Mouse (Mus musculus) intestine, embryonic 16.5 days (tissue): Measurements from ENCODE around the gene Sh3kbp1. TPM values are rescaled to one million over a fixed set of nuclear protein-coding genes. Genes with fewer than 3 reads are reported as not detected.
A peak's percentile ranks its signal among the peaks of the same experiment; 100 is the strongest.

Source experiments
- ATAC-seq: fragments of 200-750 bp; cut with Nextera tagmentation; 2 replicates; pipeline ENCODE4 v1.8.0; 2017; ENCODE audit warnings: moderate TSS enrichment, moderate library complexity
- H3K27ac ChIP-seq: fragments of 300-500 bp; sonication (generic); 2 replicates; pipeline ENCODE4 v1.5.1; 2014; ENCODE audit warnings: mild to moderate bottlenecking, low read length
- H3K27me3 ChIP-seq: fragments of 300-500 bp; sonication (generic); replicated peaks from 2 replicates; pipeline ENCODE4 v1.6.1; 2014; ENCODE audit warnings: low read length, control low read depth, mixed read lengths; ENCODE audit not compliant: control insufficient read depth, insufficient read depth
- H3K36me3 ChIP-seq: fragments of 300-500 bp; sonication (generic); 2 replicates; pipeline ENCODE4 v1.6.1; 2014; ENCODE audit warnings: low read length, control low read depth; ENCODE audit not compliant: control insufficient read depth, insufficient read depth
- H3K4me1 ChIP-seq: fragments of 300-500 bp; sonication (generic); 2 replicates; pipeline ENCODE4 v1.6.1; 2014; ENCODE audit warnings: low read length, control low read depth, mixed read lengths; ENCODE audit not compliant: control insufficient read depth, insufficient read depth
- H3K4me2 ChIP-seq: fragments of 300-500 bp; sonication (generic); 2 replicates; pipeline ENCODE4 v1.6.1; 2014; ENCODE audit warnings: low read depth, low read length, control low read depth
- H3K4me3 ChIP-seq: fragments of 300-500 bp; sonication (generic); 2 replicates; pipeline ENCODE4 v1.5.1; 2014; ENCODE audit warnings: mild to moderate bottlenecking, low read length
- H3K9ac ChIP-seq: fragments of 300-500 bp; sonication (generic); 2 replicates; pipeline ENCODE4 v1.6.1; 2014; ENCODE audit warnings: low read depth, low read length
- H3K9me3 ChIP-seq: fragments of 300-500 bp; sonication (generic); 2 replicates; pipeline ENCODE4 v1.6.1; 2016; ENCODE audit warnings: low read length, control low read depth; ENCODE audit not compliant: control insufficient read depth
- WGBS: fragments of 180-500 bp; shearing (Covaris S2); extraction: QIAGEN DNeasy Blood & Tissue Kit; methylation state at CpG from one replicate; pipeline ENCODE4 v1.1.7; 2014; 5-methylcytosine and 5-hydroxymethylcytosine counted together
- polyA plus RNA-seq: library from polyadenylated mRNA; unstranded; fragments of >200 nt; fragmentation: Nextera tagmentation; extraction: Ambion mirVana; gene quantifications from 2 replicates; pipeline ENCODE4 v1.2.1, GENCODE M21; 2015

Gene Sh3kbp1
- polyA plus RNA-seq, 1 experiment from 2014 or later, result 20.8 TPM

DNA sequence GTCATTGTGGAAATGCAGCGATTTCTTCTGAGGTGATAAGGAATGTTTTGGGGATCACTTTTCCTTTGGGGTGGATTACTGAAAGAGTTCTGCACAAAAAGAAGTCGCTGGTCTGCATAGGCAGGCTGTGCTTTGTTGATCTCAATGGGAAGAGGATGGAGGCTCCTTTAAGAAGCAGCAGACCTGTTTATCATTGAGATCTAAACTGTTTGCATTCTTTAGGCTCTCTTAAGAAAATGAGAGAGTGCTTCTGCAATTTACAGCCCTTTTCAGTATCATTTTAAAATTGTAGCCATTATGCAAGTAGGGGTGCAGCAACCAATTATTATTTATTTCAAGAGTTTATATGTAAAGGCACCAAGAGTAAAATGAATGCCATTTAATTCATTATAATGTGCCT is 2.1 kb downstream of the Sh3kbp1 start:
- Histone ChIP-seq H3K27ac (no peak overlapping the region), H3K4me3 (peak overlapping the region; percentile 58), H3K9ac (no peak overlapping the region), H3K36me3 (no peaks in the 10 kb centered on the region), H3K4me2 (no peak overlapping the region), H3K4me1 (no peaks in the 10 kb centered on the region), H3K9me3 (no peaks in the 10 kb centered on the region), H3K27me3 (peaks cover 3% of the 10 kb centered on the region)
- ATAC-seq, result no peak
- 39% methylated on average over 2 of the region's 2 CpGs for WGBS

GRCm38 (mm10) chrX:159638500-159639227 is 11.6 kb downstream of the Sh3kbp1 start:
- no peak overlapping the region for H3K27ac ChIP-seq
- 73% methylated on average over 4 of the region's 4 CpGs for WGBS
- H3K36me3 ChIP-seq, result no peaks in the 10 kb centered on the region
- no peaks in the 10 kb centered on the region for H3K9me3 ChIP-seq
- no peaks in the 10 kb centered on the region for H3K4me1 ChIP-seq
- no peak for ATAC-seq
- H3K27me3 ChIP-seq, result no peaks in the 10 kb centered on the region; the same call in 1 of the 2 replicates
- H3K9ac ChIP-seq, result no peak overlapping the region
- H3K4me3 ChIP-seq, result no peak overlapping the region
- no peak overlapping the region for H3K4me2 ChIP-seq

DNA sequence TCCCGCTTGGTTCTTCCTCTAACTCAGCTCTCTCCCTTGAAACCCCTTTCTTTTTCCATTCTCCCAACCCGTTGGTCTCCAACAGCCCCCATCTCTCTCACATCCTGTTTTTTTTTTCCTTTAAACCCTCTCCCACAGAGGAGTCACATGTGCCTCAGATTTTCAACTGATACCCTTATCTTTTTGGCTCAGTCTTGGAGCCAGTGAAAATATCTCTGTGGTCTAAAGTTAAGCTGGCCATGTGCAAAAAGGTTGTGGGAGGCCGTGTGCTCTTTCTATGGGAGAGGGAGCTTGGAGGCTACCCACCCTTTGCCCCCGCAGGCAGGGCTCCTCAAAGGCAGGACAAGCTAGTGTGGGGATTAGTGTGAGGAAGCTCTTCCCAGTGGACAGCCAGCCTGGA is 12.9 kb downstream of the Sh3kbp1 start:
- Histone ChIP-seq H3K27me3 (no peaks in the 10 kb centered on the region), H3K9ac (no peak overlapping the region), H3K36me3 (no peaks in the 10 kb centered on the region), H3K9me3 (no peaks in the 10 kb centered on the region), H3K4me1 (no peaks in the 10 kb centered on the region), H3K4me2 (no peak overlapping the region), H3K4me3 (no peak overlapping the region), H3K27ac (no peak overlapping the region)
- no peak for ATAC-seq
- 82% methylated on average over 4 of the region's 4 CpGs for WGBS

DNA sequence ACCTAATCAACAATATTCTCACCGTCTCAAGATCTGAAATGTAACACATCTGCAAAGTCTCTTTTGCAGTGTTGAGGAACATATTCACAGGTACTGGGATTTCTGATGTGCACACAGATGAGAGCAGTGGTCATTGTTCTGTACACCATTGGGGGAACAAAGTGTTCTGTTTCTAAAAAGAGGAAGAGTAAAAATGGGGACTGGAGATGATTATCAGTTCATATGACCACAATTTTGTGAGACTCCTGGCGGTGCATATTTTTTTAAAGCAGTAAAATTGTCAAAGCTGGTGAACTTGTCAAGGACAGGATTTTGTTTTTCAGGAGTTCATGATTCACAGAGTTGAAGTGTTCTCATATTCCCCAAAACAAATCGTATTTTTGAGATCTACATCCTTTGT is 18.2 kb downstream of the Sh3kbp1 start:
- Histone ChIP-seq H3K27me3 (no peaks in the 10 kb centered on the region), H3K9ac (no peak overlapping the region), H3K9me3 (no peaks in the 10 kb centered on the region), H3K36me3 (no peaks in the 10 kb centered on the region), H3K4me3 (no peak overlapping the region), H3K4me1 (no peaks in the 10 kb centered on the region), H3K27ac (no peak overlapping the region), H3K4me2 (no peak overlapping the region)
- no peak for ATAC-seq
- WGBS, result 89% methylated on average over 3 of the region's 3 CpGs

DNA sequence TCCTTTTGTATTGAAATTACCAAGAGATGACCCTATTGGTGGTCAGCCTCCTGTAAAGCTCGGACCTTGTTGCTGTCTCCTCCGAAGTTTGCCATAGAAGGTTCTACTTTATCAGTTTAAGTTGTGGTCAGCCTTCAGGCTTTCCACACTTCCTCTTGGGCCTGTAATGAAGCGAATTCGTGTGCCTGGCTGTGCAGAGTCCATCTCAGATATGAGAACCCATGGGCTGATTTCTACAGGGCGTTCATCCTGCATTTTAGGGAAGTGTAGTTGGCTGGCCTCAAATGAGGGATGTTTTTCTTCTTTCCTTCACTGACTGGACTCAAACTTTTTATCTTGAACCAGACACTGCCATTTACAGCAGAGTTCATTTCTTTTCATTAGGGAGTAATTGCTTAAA is 20.5 kb downstream of the Sh3kbp1 start:
- H3K4me2 ChIP-seq, result no peak overlapping the region
- no peaks in the 10 kb centered on the region for H3K4me1 ChIP-seq
- no peaks in the 10 kb centered on the region for H3K36me3 ChIP-seq
- no peak overlapping the region for H3K27ac ChIP-seq
- ATAC-seq, result no peak
- H3K9me3 ChIP-seq, result no peaks in the 10 kb centered on the region
- H3K4me3 ChIP-seq, result no peak overlapping the region
- 79% methylated on average over 5 of the region's 5 CpGs for WGBS
- no peak overlapping the region for H3K9ac ChIP-seq
- no peaks in the 10 kb centered on the region for H3K27me3 ChIP-seq

GRCm38 (mm10) chrX:159648598-159648997 is 21.5 kb downstream of the Sh3kbp1 start:
- Histone ChIP-seq H3K36me3 (no peaks in the 10 kb centered on the region), H3K27ac (no peak overlapping the region), H3K9ac (no peak overlapping the region), H3K4me2 (no peak overlapping the region), H3K9me3 (no peaks in the 10 kb centered on the region), H3K4me1 (no peaks in the 10 kb centered on the region), H3K4me3 (no peak overlapping the region), H3K27me3 (no peaks in the 10 kb centered on the region)
- no peak for ATAC-seq
- 81% methylated on average over 3 of the region's 3 CpGs for WGBS

- no peak for ATAC-seq
- Histone ChIP-seq H3K4me3 (no peak overlapping the region), H3K36me3 (no peaks in the 10 kb centered on the region), H3K27me3 (no peaks in the 10 kb centered on the region), H3K9ac (no peak overlapping the region), H3K4me2 (no peak overlapping the region), H3K27ac (no peak overlapping the region), H3K9me3 (no peaks in the 10 kb centered on the region), H3K4me1 (no peaks in the 10 kb centered on the region)
- 61% methylated on average over 11 of the region's 11 CpGs for WGBS
Measured at GRCm38 (mm10) chrX:159650130-159650678, 23.1 kb downstream of the Sh3kbp1 start.

DNA sequence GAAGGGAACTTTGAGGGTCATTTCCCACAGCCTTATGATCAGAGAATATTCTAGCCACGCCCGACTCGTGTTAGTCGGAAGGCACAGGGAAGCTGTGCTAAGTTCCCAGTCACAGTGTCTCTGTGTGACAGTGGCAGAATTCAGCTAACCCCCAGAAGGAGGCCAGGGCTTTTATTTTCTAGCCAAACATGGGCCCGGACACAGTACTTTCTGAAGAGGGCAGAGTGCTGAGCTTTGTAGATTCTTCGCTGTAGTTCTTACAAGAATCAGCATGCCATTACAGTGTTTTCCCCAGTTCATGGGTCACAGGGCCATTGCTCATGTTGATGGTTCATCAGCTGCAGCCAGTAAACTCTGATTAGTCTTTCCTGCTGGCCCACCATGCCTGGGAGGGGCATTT is 23.7 kb downstream of the Sh3kbp1 start:
- 81% methylated on average over 6 of the region's 6 CpGs for WGBS
- H3K27ac ChIP-seq, result no peak overlapping the region
- no peaks in the 10 kb centered on the region for H3K9me3 ChIP-seq
- no peak overlapping the region for H3K4me2 ChIP-seq
- H3K36me3 ChIP-seq, result no peaks in the 10 kb centered on the region
- H3K4me1 ChIP-seq, result no peaks in the 10 kb centered on the region
- no peak overlapping the region for H3K9ac ChIP-seq
- no peak overlapping the region for H3K4me3 ChIP-seq
- no peak for ATAC-seq
- no peaks in the 10 kb centered on the region for H3K27me3 ChIP-seq

DNA sequence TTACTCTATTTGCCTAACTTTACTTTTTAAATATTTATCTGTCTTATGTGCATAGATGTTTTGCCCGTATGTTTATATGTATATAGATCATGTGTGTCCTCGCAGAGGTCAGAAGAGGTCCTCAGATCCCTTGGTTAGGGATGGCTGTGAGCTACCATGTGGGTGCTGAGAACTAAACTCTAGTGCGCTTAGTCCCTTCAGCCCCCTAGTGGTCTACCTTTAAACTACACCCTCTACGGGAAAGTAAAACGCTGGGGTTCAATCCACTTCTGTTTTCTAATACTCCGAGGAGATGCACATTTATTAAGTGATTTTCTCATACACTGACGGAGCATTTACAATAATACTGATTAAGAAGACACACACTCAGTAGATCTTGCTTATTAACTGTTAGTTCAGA is 44.3 kb downstream of the Sh3kbp1 start:
- no peak overlapping the region for H3K9ac ChIP-seq
- 0 out of 2 replicates have a peak, but pooled peaks cover 1% of the 10 kb centered on the region for H3K4me1 ChIP-seq
- H3K36me3 ChIP-seq, result no peaks in the 10 kb centered on the region
- no peak for ATAC-seq
- H3K4me3 ChIP-seq, result no peak overlapping the region
- H3K27me3 ChIP-seq, result peaks cover 2% of the 10 kb centered on the region; the same call in 1 of the 2 replicates
- no peak overlapping the region for H3K27ac ChIP-seq
- WGBS, result 85% methylated on average over 7 of the region's 7 CpGs
- no peaks in the 10 kb centered on the region for H3K9me3 ChIP-seq
- H3K4me2 ChIP-seq, result no peak overlapping the region
